Mouse (Mus musculus) hindbrain, postnatal 0 days (tissue): ENCODE measurements at regions not wholly inside any gene's neighbourhood (a gene's known extent, or its start where the extent isn't known, plus 50 kb on each side); places are given as distances from the start of the nearest gene placed in this dataset.

Experiments used
- ATAC-seq: fragments of 200-750 bp; cut with Nextera tagmentation; 2 replicates; pipeline ENCODE4 v1.8.0; 2017; ENCODE audit warnings: mild to moderate bottlenecking, moderate TSS enrichment, moderate library complexity
- DNase-seq: peaks from one replicate; pipeline ENCODE4 v3.0.0-alpha.2; 2015; ENCODE audit warnings: low spot score
- H3K27ac ChIP-seq: fragments of 300-500 bp; sonication (generic); 2 replicates; pipeline ENCODE4 v1.5.1; 2014; ENCODE audit warnings: mild to moderate bottlenecking
- H3K27me3 ChIP-seq: fragments of 300-500 bp; sonication (generic); 2 replicates; pipeline ENCODE4 v1.6.1; 2014; ENCODE audit warnings: low read length, mixed read lengths; ENCODE audit not compliant: insufficient read depth
- H3K36me3 ChIP-seq: fragments of 300-500 bp; sonication (generic); 2 replicates; pipeline ENCODE4 v1.6.1; 2014; ENCODE audit warnings: low read length, mixed read lengths; ENCODE audit not compliant: insufficient read depth
- H3K4me1 ChIP-seq: fragments of 300-500 bp; sonication (generic); 2 replicates; pipeline ENCODE4 v1.6.1; 2014; ENCODE audit warnings: antibody characterized with exemption, low read length, mixed read lengths; ENCODE audit not compliant: insufficient read depth
- H3K4me2 ChIP-seq: fragments of 300-500 bp; sonication (generic); 2 replicates; pipeline ENCODE4 v1.6.1; 2014; ENCODE audit warnings: low read depth, mild to moderate bottlenecking, low read length, moderate library complexity, mixed read lengths
- H3K4me3 ChIP-seq: fragments of 300-500 bp; sonication (generic); 2 replicates; pipeline ENCODE4 v1.5.1; 2014; ENCODE audit warnings: low read length
- H3K9ac ChIP-seq: fragments of 300-500 bp; sonication (generic); replicated peaks from 2 replicates; pipeline ENCODE4 v1.6.1; 2014; ENCODE audit warnings: mild to moderate bottlenecking, low read length, moderate library complexity, mixed read lengths
- H3K9me3 ChIP-seq: fragments of 300-500 bp; sonication (generic); 2 replicates; pipeline ENCODE4 v1.6.1; 2016; ENCODE audit warnings: low read length, mixed read lengths
- CTCF ChIP-seq: IDR thresholded peaks from 2 replicates; pipeline ENCODE4 v1.5.1; 2016; ENCODE audit warnings: antibody characterized with exemption, control low read depth, low read depth
- WGBS: fragments of 180-500 bp; shearing (Covaris S2); extraction: QIAGEN DNeasy Blood & Tissue Kit; methylation state at CpG from one replicate; pipeline ENCODE4 v1.1.7; 2014; 5-methylcytosine and 5-hydroxymethylcytosine counted together

DNA sequence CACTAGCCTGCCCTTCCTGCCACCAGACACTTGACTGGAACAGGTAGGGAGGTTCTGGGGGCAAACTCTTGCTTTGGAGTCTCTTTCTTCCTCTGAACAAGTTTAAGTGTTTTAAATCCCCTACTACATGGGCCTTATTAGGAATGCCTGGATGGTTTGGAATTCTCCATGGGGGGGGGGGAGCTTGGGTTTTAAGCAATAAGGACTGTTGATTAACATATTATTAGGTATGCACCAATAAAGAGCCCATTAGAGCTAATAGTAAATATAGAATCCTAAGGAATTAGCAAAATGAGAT, 196.0 kb upstream of the Irx3 start:
- Histone ChIP-seq H3K27me3 (0 out of 2 replicates have a peak, but pooled peaks cover 4% of the 10 kb centered on the region), H3K4me1 (no peaks in the 10 kb centered on the region), H3K4me2 (no peak overlapping the region), H3K27ac (no peak overlapping the region), H3K9me3 (no peaks in the 10 kb centered on the region), H3K9ac (no peak overlapping the region), H3K4me3 (no peak overlapping the region), H3K36me3 (no peaks in the 10 kb centered on the region)
- DNase-seq (no peak), ATAC-seq (no peak)
- TF ChIP-seq CTCF: no peak

DNA sequence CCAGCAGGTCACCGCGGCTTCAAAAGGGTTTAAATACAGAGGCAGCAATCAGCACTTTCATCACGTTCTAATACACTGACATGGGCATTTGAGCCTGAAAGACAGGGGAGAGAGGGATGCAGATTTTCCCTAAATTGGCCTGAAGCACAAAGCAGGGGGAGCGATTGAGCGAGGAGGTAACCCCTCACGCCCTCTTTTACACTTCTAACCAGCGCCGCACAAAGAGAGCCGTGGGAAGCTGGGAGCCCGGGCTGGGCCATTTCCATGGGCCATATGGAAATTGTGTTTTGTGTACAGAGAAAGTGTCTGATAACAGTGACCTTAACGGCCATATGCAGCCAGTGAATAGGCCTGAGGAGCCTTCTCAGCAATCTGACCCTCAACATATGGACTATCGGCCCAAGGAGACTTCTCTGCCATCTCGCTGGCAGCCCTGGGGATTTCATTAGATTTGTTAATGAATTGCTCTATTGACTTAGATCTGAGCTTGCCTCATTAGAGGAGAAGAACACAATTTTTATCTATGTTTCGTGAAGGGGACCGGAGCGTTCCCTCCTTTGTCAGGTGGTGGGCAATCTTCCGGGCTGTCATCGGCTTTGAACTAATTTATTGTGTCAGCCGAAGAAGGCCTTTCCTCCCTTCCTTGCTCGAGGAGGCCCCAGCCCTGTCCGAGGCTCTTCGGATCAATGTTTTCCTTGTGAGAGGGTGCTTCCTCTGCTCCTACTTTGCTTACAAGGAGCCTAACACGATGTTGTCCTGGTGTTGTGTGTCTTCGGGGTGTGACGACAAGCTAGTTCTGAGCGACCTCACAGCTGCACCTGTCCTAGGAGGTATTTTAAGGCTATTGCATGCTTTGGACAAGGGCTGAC, 195.4 kb upstream of the Irx3 start:
- Histone ChIP-seq H3K9me3 (no peaks in the 10 kb centered on the region), H3K27ac (no peak overlapping the region), H3K27me3 (0 out of 2 replicates have a peak, but pooled peaks cover 4% of the 10 kb centered on the region), H3K4me2 (0 out of 2 replicates have a peak overlapping the region, but pooled peaks have one; percentile 0), H3K4me3 (no peak overlapping the region), H3K9ac (no peak overlapping the region), H3K36me3 (no peaks in the 10 kb centered on the region), H3K4me1 (no peaks in the 10 kb centered on the region)
- DNase-seq: peak; percentile 21
- no peak for ATAC-seq
- WGBS: 29% methylated on average over 26 of the region's 26 CpGs
- no peak for TF ChIP-seq CTCF

DNA sequence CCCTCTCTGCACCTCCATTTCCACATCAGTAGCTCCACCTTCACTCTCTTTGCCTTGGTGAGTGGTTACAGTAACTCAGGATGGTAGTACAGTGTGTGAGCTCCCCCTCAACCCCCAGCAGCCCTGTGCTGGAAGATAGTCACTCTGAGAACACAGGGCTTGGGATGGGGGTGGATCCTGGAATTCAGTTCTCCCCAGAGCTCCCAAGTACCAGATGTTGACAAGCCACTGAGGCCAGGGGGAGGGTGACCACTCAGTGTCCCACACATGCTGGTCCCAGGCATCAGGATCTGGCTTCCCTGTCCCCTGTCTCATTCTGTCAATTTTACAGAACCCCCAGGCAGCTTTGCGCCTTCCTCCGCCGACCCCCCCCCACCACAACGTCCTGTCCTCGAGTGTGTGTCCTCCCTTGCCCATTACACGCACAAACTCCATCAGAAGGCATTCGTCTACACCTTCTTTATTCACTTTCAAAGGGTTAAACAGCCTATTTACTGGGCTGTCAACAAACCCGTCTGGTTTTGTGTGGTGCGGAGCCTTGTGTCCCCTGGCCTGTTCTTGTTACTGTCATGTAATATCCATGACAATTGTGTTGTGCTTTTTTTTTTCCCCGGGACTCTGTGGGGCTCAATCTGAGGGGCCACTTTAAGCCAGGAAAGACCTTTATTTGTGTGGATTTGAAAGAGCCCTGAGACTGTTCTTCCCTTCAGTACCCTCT, 194.6 kb upstream of the Irx3 start:
- no peak overlapping the region for H3K27ac ChIP-seq
- H3K9me3 ChIP-seq: no peaks in the 10 kb centered on the region
- no peak overlapping the region for H3K4me3 ChIP-seq
- H3K4me1 ChIP-seq: no peaks in the 10 kb centered on the region
- H3K36me3 ChIP-seq: no peaks in the 10 kb centered on the region
- no peak for DNase-seq
- 0 out of 2 replicates have a peak, but pooled peaks cover 4% of the 10 kb centered on the region for H3K27me3 ChIP-seq
- TF ChIP-seq CTCF: no peak
- no peak overlapping the region for H3K4me2 ChIP-seq
- WGBS: 31% methylated on average over 10 of the region's 10 CpGs
- ATAC-seq: no peak
- no peak overlapping the region for H3K9ac ChIP-seq

DNA sequence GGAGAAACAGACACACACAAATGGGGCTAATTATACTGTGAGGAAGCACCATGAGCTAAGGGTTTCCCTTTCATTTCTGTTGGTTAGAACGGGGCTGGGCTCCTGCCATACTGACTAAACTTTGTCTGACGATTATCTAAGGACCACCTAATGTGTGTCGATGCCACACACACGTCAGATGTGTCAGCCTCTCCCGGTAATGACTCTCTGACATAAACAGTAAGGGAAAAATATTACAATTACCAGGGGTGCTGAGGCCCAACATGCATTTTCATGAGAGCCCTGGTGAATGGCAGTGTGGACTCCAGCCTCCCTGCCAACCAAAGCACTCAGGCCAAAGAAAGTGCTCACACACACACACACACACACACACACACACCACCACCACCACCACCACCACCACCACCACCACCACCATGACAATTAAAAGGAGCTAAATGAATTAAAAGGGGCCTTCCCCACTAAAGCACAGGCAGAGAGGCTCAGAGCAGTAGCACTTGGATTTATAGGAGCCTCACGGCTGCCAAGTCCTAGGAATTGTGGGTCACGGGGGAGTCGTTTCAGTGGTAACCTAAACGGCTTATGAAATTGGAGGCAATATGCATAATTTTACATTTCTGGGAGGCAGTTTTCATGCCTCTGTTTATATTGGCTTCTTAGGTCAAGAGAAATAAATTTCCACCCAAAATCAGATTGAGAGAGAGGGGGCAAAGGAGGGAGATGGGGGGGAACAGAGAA, 193.7 kb upstream of the Irx3 start:
- Histone ChIP-seq H3K4me3 (no peak overlapping the region), H3K4me1 (no peaks in the 10 kb centered on the region), H3K27ac (no peak overlapping the region), H3K4me2 (no peak overlapping the region), H3K9ac (no peak overlapping the region), H3K36me3 (no peaks in the 10 kb centered on the region), H3K27me3 (0 out of 2 replicates have a peak, but pooled peaks cover 4% of the 10 kb centered on the region), H3K9me3 (no peaks in the 10 kb centered on the region)
- DNase-seq: peak; percentile 33
- 29% methylated on average over 9 of the region's 9 CpGs for WGBS
- TF ChIP-seq CTCF: no peak
- no peak for ATAC-seq

DNA sequence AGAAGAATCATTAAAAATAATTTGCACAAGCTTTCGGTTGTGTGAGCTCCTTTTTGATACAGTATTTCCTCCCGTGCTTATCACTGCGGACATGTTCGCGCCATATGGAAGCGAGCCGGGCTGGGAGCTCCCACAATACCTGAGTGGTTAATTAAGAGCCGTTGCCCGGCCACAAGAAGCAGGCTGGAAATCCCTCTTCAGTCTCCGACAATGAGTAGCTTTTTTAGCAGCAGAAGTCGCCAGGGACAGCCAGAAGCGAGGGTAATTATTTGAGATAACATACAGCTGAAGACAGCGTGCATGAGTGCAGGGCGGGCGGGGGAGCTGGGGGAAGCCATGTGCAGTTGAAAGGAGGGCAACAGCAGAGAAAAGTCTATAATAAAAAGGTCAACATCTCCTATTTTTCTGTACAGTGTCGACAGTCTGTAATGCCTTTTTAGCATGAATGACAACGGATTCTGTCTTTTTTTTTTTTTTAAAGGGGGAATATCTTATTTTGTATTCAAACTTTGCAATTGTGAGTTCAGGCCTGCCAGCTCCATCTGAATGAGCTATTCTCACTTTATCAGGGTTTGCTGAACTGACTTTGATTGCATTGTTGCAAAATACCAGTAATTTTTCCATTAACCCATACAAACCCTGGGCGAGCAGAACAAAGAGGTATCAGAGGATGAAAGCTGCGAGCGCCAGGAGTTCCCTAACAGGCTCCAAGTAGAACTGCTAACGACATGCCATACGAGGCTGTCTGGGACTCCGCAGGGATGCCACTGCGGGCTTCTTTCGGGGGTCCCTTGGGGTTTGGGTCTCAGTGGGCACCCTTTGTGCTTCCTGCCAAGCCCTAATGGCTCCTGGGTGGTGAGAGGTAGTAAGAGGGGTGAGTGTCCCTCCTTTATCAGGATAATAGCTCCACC, 189.9 kb upstream of the Irx3 start:
- H3K9ac ChIP-seq: no peak overlapping the region
- TF ChIP-seq CTCF: no peak
- ATAC-seq (no peak), DNase-seq (peak; percentile 67)
- 17% methylated on average over 25 of the region's 25 CpGs for WGBS
- H3K27me3 ChIP-seq: no peaks in the 10 kb centered on the region
- no peak overlapping the region; the same call in 1 of the 2 replicates for H3K27ac ChIP-seq
- no peaks in the 10 kb centered on the region for H3K9me3 ChIP-seq
- H3K4me3 ChIP-seq: peak overlapping the region; percentile 17
- H3K36me3 ChIP-seq: no peaks in the 10 kb centered on the region
- H3K4me1 ChIP-seq: no peaks in the 10 kb centered on the region
- peak overlapping the region; percentile 51 for H3K4me2 ChIP-seq

DNA sequence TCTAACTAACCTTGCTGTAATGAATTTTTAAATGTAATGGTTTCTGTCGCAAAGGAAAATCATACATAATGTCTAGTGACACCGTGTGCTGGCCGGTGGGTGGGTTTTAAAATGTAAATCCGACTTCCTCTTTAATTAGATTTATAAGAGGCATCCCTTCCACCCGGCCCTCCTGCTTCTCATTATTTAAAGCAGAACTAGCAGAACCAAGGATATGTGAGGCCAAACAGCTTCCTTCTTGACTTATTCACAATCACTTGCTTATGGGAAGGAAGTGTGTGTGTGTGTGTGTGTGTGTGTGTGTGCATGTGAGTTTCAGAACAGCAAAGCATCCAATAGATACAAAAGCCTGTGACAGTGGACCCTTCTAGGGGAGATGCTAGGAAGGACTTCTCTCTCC, 189.1 kb upstream of the Irx3 start:
- Histone ChIP-seq H3K4me3 (no peak overlapping the region), H3K9ac (no peak overlapping the region), H3K4me2 (peak overlapping the region; percentile 51; the same call in 1 of the 2 replicates), H3K9me3 (no peaks in the 10 kb centered on the region), H3K27ac (no peak overlapping the region), H3K4me1 (no peaks in the 10 kb centered on the region), H3K36me3 (no peaks in the 10 kb centered on the region), H3K27me3 (no peaks in the 10 kb centered on the region)
- no peak for TF ChIP-seq CTCF
- ATAC-seq: no peak
- WGBS: 28% methylated on average over 5 of the region's 5 CpGs
- DNase-seq: peak; percentile 8
